Mouse (Mus musculus) embryonic fibroblast, embryonic 13.5 days (primary cell): Measurements from ENCODE around the gene Gpatch8.

ENCODE experiments used
- CTCF ChIP-seq: IDR thresholded peaks from 2 replicates; pipeline ENCODE4 v1.5.1; 2011; ENCODE audit warnings: mild to moderate bottlenecking, control low read depth, low read length, moderate library complexity, borderline replicate concordance; ENCODE audit not compliant: insufficient read depth
- POLR2A ChIP-seq: IDR thresholded peaks from 2 replicates; pipeline ENCODE4 v1.6.1; 2011; ENCODE audit warnings: low read depth, mild to moderate bottlenecking, control low read depth, low read length, moderate library complexity

DNA sequence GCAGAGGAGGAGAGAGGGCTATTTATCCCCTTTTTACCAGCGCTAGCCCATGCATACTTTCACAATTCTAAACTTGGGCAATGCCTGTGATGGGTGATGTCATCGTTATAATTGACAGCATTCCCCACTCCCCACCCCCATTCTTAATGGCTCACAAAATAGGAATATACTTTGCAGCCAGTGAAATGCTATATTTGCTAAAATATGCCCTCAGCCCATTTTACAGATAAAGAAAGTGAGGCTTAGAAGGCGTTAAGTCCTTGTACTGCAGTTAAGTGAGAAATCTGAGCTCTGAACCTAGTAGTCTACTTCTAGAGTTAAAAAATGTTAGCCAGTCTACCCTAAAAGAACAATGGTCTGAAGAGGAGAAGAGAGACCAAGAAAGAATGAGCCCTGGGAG is 111.9 kb downstream of the Gpatch8 start:
- TF ChIP-seq CTCF (no peak), POLR2A (no peak)
